In the genomic region with DNA sequence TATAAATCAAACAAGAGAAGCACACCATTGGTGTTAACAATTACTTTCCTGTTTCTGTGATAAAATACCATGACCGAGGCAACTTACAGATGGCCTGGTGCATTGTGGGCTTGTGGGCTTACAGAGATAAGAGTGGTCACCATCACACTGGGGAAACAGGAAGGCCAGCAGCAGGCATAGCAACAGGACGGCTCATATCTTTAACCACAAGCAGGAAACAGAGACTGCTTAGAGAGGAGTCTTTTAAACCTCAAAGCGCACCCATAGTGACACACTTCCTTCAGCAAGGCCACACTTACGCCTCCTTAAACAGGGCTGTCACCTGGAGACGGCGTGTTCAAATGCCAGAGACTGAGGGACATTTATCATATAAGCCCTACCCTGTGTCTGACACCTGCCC, we compare ENCODE assay signal across 8 mouse cellular contexts.
A peak's percentile ranks its signal among the peaks of the same experiment; 100 is the strongest.
DNase-seq lines count a peak whose midpoint lies in the region; ATAC-seq and TF ChIP-seq lines count a peak whose summit lies in the region.

No protein-coding gene starts in this region.

- WGBS in forebrain, embryonic 15.5 days = 85% methylated on average over 6 of the region's 6 CpGs
- WGBS in forebrain, postnatal 0 days = 84% methylated on average over 6 of the region's 6 CpGs
- WGBS in liver, adult 2 months = 73% methylated on average over 6 of the region's 6 CpGs
- WGBS in stomach, embryonic 15.5 days = 54% methylated on average over 6 of the region's 6 CpGs

- peaks cover 19% of the 10 kb centered on the region for H3K36me3 ChIP-seq in forebrain, embryonic 15.5 days
- peaks cover 30% of the 10 kb centered on the region for H3K36me3 ChIP-seq in forebrain, postnatal 0 days (ENCODE audit: insufficient read depth)
- H3K36me3 ChIP-seq in liver, adult 2 months (ENCODE audit: control insufficient read depth, insufficient read depth, low read length) = no peaks in the 10 kb centered on the region
- no peaks in the 10 kb centered on the region for H3K36me3 ChIP-seq in stomach, embryonic 15.5 days

- no peak for ATAC-seq in forebrain, embryonic 15.5 days (replicated peaks)
- no peak for ATAC-seq in forebrain, postnatal 0 days
- peak; percentile 47 for ATAC-seq in stomach, embryonic 15.5 days (ENCODE audit: insufficient read depth, low FRiP score, low read depth)

- no peak overlapping the region for H3K9ac ChIP-seq in forebrain, embryonic 15.5 days (replicated peaks)
- no peak overlapping the region for H3K9ac ChIP-seq in forebrain, postnatal 0 days
- no peak overlapping the region for H3K9ac ChIP-seq in liver, adult 2 months (ENCODE audit: low read depth, low read length)
- no peak overlapping the region for H3K9ac ChIP-seq in stomach, embryonic 15.5 days

- H3K79me2 ChIP-seq in liver, adult 2 months (ENCODE audit: control insufficient read depth, insufficient read depth, low read length) = peaks cover 2% of the 10 kb centered on the region; the same call in 1 of the 2 replicates

- peak overlapping the region; percentile 32; the same call in 1 of the 2 replicates for H3K27ac ChIP-seq in forebrain, embryonic 15.5 days (replicated peaks)
- no peak overlapping the region for H3K27ac ChIP-seq in forebrain, postnatal 0 days (ENCODE audit: low read depth, low read length)
- peak overlapping the region; percentile 37 for H3K27ac ChIP-seq in liver, adult 2 months (replicated peaks; ENCODE audit: insufficient read depth, low read depth, low read length)
- peak overlapping the region; percentile 11; the same call in 1 of the 2 replicates for H3K27ac ChIP-seq in stomach, embryonic 15.5 days

- no peak overlapping the region for H3K4me3 ChIP-seq in forebrain, embryonic 15.5 days
- H3K4me3 ChIP-seq in forebrain, postnatal 0 days (ENCODE audit: low read depth, low read length) = no peak overlapping the region
- H3K4me3 ChIP-seq in liver, adult 2 months (ENCODE audit: insufficient read depth, low read depth, low read length) = no peak overlapping the region
- H3K4me3 ChIP-seq in stomach, embryonic 15.5 days (replicated peaks) = no peak overlapping the region

- TF ChIP-seq CTCF in forebrain, postnatal 0 days (IDR thresholded peaks at IDR 0.05; ENCODE audit: low read depth) = no peak
- no peak for TF ChIP-seq CTCF in liver, adult 2 months (IDR thresholded peaks at IDR 0.05; ENCODE audit: low read depth, low read length)

- H3K9me3 ChIP-seq in forebrain, embryonic 15.5 days = no peaks in the 10 kb centered on the region
- H3K9me3 ChIP-seq in forebrain, postnatal 0 days (ENCODE audit: low read length) = no peaks in the 10 kb centered on the region
- no peaks in the 10 kb centered on the region for H3K9me3 ChIP-seq in stomach, embryonic 15.5 days

- no peak for TF ChIP-seq POLR2A in liver, adult 2 months (IDR thresholded peaks at IDR 0.05; ENCODE audit: extremely low read depth, insufficient read depth, low read length)

- H3K4me1 ChIP-seq in forebrain, embryonic 15.5 days = peaks cover 9% of the 10 kb centered on the region
- no peaks in the 10 kb centered on the region for H3K4me1 ChIP-seq in forebrain, postnatal 0 days (ENCODE audit: insufficient read depth)
- peaks cover 30% of the 10 kb centered on the region for H3K4me1 ChIP-seq in liver, adult 2 months (ENCODE audit: control insufficient read depth, insufficient read depth, low read length)
- no peaks in the 10 kb centered on the region for H3K4me1 ChIP-seq in stomach, embryonic 15.5 days

- no peaks in the 10 kb centered on the region for H3K27me3 ChIP-seq in forebrain, embryonic 15.5 days
- H3K27me3 ChIP-seq in forebrain, postnatal 0 days (ENCODE audit: insufficient read depth, low read length) = no peaks in the 10 kb centered on the region
- H3K27me3 ChIP-seq in liver, adult 2 months (ENCODE audit: control insufficient read depth, insufficient read depth, low read length) = no peaks in the 10 kb centered on the region
- no peaks in the 10 kb centered on the region for H3K27me3 ChIP-seq in stomach, embryonic 15.5 days (replicated peaks)

- no peak for DNase-seq in forebrain, postnatal 0 days
- peak; percentile 43 to 47 for DNase-seq in spleen, postnatal 36 days (ENCODE audit: low spot score in 2 of 2)
- DNase-seq in spleen, postnatal 4 days (ENCODE audit: low spot score in 2 of 2) = no peak
- DNase-seq in liver, adult 2 months (ENCODE audit: extremely low read depth, low read depth, low spot score) = no peak
- DNase-seq in ovary, postnatal 14 days (ENCODE audit: low spot score) = no peak
- DNase-seq in kidney, adult 8-10 months = no peak

- H3K4me2 ChIP-seq in forebrain, embryonic 15.5 days (replicated peaks) = no peak overlapping the region
- H3K4me2 ChIP-seq in forebrain, postnatal 0 days (ENCODE audit: low read depth) = no peak overlapping the region
- no peak overlapping the region for H3K4me2 ChIP-seq in stomach, embryonic 15.5 days

Comparison
In these comparisons a context has a peak if more than half of its experiments do, and no peak if none do; other contexts are left out.
1. DNase-seq: peak in spleen, postnatal 36 days (2 of 2); none in forebrain, postnatal 0 days (single experiment), spleen, postnatal 4 days (0 of 2), liver, adult 2 months (single experiment), ovary, postnatal 14 days (single experiment) and kidney, adult 8-10 months (0 of 2).